ENCODE assay signal across 9 mouse cellular contexts in genomic region chr4:133344112-133344511, GRCm38 (mm10). TPM values are rescaled to one million over a fixed set of nuclear protein-coding genes. Genes with fewer than 3 reads are reported as not detected.
A peak's percentile ranks its signal among the peaks of the same experiment; 100 is the strongest.
DNase-seq lines count a peak whose midpoint lies in the region; ATAC-seq lines count a peak whose summit lies in the region.
"Had no signal": no experiment of that assay in that cellular context is flagged by ENCODE, and none has a peak within 500 bp of the region (broad histone marks: within the 10 kb centered on the region; RNA-seq: fewer than 3 reads in every experiment).

No protein-coding gene starts in this region.

- H3K9me3 ChIP-seq in forebrain, embryonic 10.5 days, result no peaks in the 10 kb centered on the region
- no peaks in the 10 kb centered on the region for H3K9me3 ChIP-seq in forebrain, embryonic 15.5 days
- H3K9me3 ChIP-seq in midbrain, embryonic 10.5 days (replicated peaks), result no peaks in the 10 kb centered on the region
- no peaks in the 10 kb centered on the region for H3K9me3 ChIP-seq in midbrain, embryonic 15.5 days
- H3K9me3 ChIP-seq: heart, embryonic 15.5 days had no signal

- no peak overlapping the region for H3K4me2 ChIP-seq in forebrain, embryonic 15.5 days (replicated peaks)
- H3K4me2 ChIP-seq in midbrain, embryonic 15.5 days, result no peak overlapping the region
- H3K4me2 ChIP-seq: heart, embryonic 15.5 days had no signal

- no peaks in the 10 kb centered on the region for H3K27me3 ChIP-seq in forebrain, embryonic 10.5 days (ENCODE audit: poor library complexity, severe bottlenecking)
- H3K27me3 ChIP-seq in forebrain, embryonic 15.5 days, result peaks cover 10% of the 10 kb centered on the region; the same call in 1 of the 2 replicates
- no peaks in the 10 kb centered on the region for H3K27me3 ChIP-seq in midbrain, embryonic 10.5 days (ENCODE audit: low read depth, poor library complexity, severe bottlenecking)
- H3K27me3 ChIP-seq in midbrain, embryonic 15.5 days (replicated peaks), result no peaks in the 10 kb centered on the region
- H3K27me3 ChIP-seq: heart, embryonic 15.5 days had no signal

- H3K4me3 ChIP-seq in forebrain, embryonic 10.5 days, result no peak overlapping the region
- no peak overlapping the region for H3K4me3 ChIP-seq in forebrain, embryonic 15.5 days
- no peak overlapping the region for H3K4me3 ChIP-seq in midbrain, embryonic 10.5 days
- no peak overlapping the region for H3K4me3 ChIP-seq in midbrain, embryonic 15.5 days
- H3K4me3 ChIP-seq: heart, embryonic 15.5 days had no signal

- WGBS in forebrain, embryonic 10.5 days, result 8% methylated on average over 4 of the region's 4 CpGs
- under 1% methylated on average over 4 of the region's 4 CpGs for WGBS in forebrain, embryonic 15.5 days
- 18% methylated on average over 4 of the region's 4 CpGs for WGBS in midbrain, embryonic 10.5 days
- 6% methylated on average over 4 of the region's 4 CpGs for WGBS in midbrain, embryonic 15.5 days

- H3K36me3 ChIP-seq in forebrain, embryonic 10.5 days (replicated peaks), result no peaks in the 10 kb centered on the region
- H3K36me3 ChIP-seq in forebrain, embryonic 15.5 days, result no peaks in the 10 kb centered on the region
- no peaks in the 10 kb centered on the region for H3K36me3 ChIP-seq in midbrain, embryonic 10.5 days
- no peaks in the 10 kb centered on the region for H3K36me3 ChIP-seq in midbrain, embryonic 15.5 days (replicated peaks)
- H3K36me3 ChIP-seq: heart, embryonic 15.5 days had no signal

- peak; percentile 37 for DNase-seq in forebrain, embryonic 10.5 days (ENCODE audit: extremely low spot score, low spot score)
- peak; percentile 34 for DNase-seq in midbrain, embryonic 10.5 days (ENCODE audit: low spot score)
- DNase-seq in adrenal gland, postnatal 36 days, result peak; percentile 28 to 47
- DNase-seq in kidney, postnatal 10 days, result peak; percentile 66
- peak; percentile 73 for DNase-seq in naive thymus-derived CD4-positive, alpha-beta T cell, adult 2 months (ENCODE audit: low read depth)
- DNase-seq in ovary, adult 18-20 months (ENCODE audit: low spot score), result no peak

- no peak overlapping the region for H3K27ac ChIP-seq in forebrain, embryonic 10.5 days
- no peak overlapping the region for H3K27ac ChIP-seq in forebrain, embryonic 15.5 days (replicated peaks)
- no peak overlapping the region for H3K27ac ChIP-seq in midbrain, embryonic 10.5 days (replicated peaks)
- no peak overlapping the region for H3K27ac ChIP-seq in midbrain, embryonic 15.5 days
- H3K27ac ChIP-seq: heart, embryonic 15.5 days had no signal

- no peak for ATAC-seq in forebrain, embryonic 15.5 days (replicated peaks)
- ATAC-seq in midbrain, embryonic 15.5 days (replicated peaks), result no peak

- no peak overlapping the region for H3K9ac ChIP-seq in forebrain, embryonic 15.5 days (replicated peaks)
- no peak overlapping the region for H3K9ac ChIP-seq in midbrain, embryonic 15.5 days
- H3K9ac ChIP-seq: heart, embryonic 15.5 days had no signal

- H3K4me1 ChIP-seq in forebrain, embryonic 10.5 days, result peaks cover 5% of the 10 kb centered on the region
- H3K4me1 ChIP-seq in forebrain, embryonic 15.5 days, result peaks cover 3% of the 10 kb centered on the region; the same call in 1 of the 2 replicates
- peaks cover 6% of the 10 kb centered on the region for H3K4me1 ChIP-seq in midbrain, embryonic 10.5 days
- H3K4me1 ChIP-seq in midbrain, embryonic 15.5 days, result peaks cover 2% of the 10 kb centered on the region; the same call in 1 of the 2 replicates

RNA-seq across cellular contexts. Expression of gene Wdtc1, which starts 9.2 kb away (rescaled TPM):
- polyA plus RNA-seq in forebrain, embryonic 10.5 days (2016; fragmentation: Nextera tagmentation; extraction: Ambion mirVana), result 16.8 and 17.0 TPM in 2 replicates
- polyA plus RNA-seq in forebrain, embryonic 15.5 days (2015; fragmentation: Nextera tagmentation; extraction: Ambion mirVana), result 16.2 and 18.1 TPM in 2 replicates
- polyA plus RNA-seq in midbrain, embryonic 10.5 days (2016; fragmentation: Nextera tagmentation; extraction: Ambion mirVana), result 19.2 and 20.0 TPM in 2 replicates
- polyA plus RNA-seq in midbrain, embryonic 15.5 days (2015; fragmentation: Nextera tagmentation; extraction: Ambion mirVana), result 23.2 and 26.3 TPM in 2 replicates
- 10 to 100 TPM; 44.6 to 63.8 TPM for total RNA-seq in adrenal gland, postnatal 36 days (2021)

RNA-seq across cellular contexts. Expression of gene Slc9a1, which starts 25.4 kb away (rescaled TPM):
- polyA plus RNA-seq in forebrain, embryonic 10.5 days (2016; fragmentation: Nextera tagmentation; extraction: Ambion mirVana), result 7.9 and 8.1 TPM in 2 replicates
- 6.5 and 6.7 TPM in 2 replicates for polyA plus RNA-seq in forebrain, embryonic 15.5 days (2015; fragmentation: Nextera tagmentation; extraction: Ambion mirVana)
- polyA plus RNA-seq in midbrain, embryonic 10.5 days (2016; fragmentation: Nextera tagmentation; extraction: Ambion mirVana), result 8.3 and 8.6 TPM in 2 replicates
- polyA plus RNA-seq in midbrain, embryonic 15.5 days (2015; fragmentation: Nextera tagmentation; extraction: Ambion mirVana), result 9.9 and 11.1 TPM in 2 replicates
- total RNA-seq in adrenal gland, postnatal 36 days (2021), result 10 to 100 TPM; 48.6 to 54.2 TPM
